Mouse (Mus musculus) lung, postnatal 0 days (tissue): Measurements from ENCODE around the gene Ogfrl1.

Experiments
- CTCF ChIP-seq: IDR thresholded peaks from 2 replicates; pipeline ENCODE4 v1.5.1; 2016; ENCODE audit warnings: antibody characterized with exemption, mild to moderate bottlenecking
- EP300 ChIP-seq: IDR thresholded peaks from 2 replicates; pipeline ENCODE4 v1.6.1; 2016; ENCODE audit warnings: antibody characterized with exemption, mild to moderate bottlenecking, control low read depth

DNA sequence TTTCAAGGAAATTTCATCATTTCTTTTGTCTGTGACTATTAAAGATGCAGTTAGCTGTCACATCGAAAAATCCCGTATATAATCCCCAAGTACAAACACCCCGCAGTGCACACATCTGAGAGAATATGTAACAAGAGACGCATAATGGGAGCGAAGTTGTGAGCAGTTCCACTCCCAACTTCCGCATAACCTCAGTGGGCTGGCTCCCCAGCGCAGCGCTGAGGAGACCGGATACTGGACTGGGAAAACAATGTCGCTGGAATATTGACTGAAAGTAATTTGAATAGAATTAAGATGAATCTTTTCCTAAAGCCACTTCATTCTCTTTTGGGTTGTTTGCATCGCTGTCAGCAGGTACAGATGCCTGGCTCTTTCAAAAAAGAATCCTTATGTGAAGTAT, 74.3 kb downstream of the Ogfrl1 start:
- TF ChIP-seq EP300 (no peak), CTCF (no peak)
